Mouse (Mus musculus) heart, adult 10 weeks (tissue): Measurements from ENCODE around the gene 5430427O19Rik. TPM values are rescaled to one million over a fixed set of nuclear protein-coding genes. Genes with fewer than 3 reads are reported as not detected.

Experiments used
- polyA plus RNA-seq: library from polyadenylated mRNA; stranded (reverse); fragments of 350-450 nt; fragmentation: Illumina TruSeq; extraction: RNeasy Lipid Tissue Mini Kit (QIAGEN cat#74804); gene quantifications from one replicate; pipeline ENCODE4 v1.2.3, GENCODE M21; 2014; ENCODE audit warnings: low read depth, low replicate concordance

The 5430427O19Rik gene
- polyA plus RNA-seq: 0.16 TPM

DNA sequence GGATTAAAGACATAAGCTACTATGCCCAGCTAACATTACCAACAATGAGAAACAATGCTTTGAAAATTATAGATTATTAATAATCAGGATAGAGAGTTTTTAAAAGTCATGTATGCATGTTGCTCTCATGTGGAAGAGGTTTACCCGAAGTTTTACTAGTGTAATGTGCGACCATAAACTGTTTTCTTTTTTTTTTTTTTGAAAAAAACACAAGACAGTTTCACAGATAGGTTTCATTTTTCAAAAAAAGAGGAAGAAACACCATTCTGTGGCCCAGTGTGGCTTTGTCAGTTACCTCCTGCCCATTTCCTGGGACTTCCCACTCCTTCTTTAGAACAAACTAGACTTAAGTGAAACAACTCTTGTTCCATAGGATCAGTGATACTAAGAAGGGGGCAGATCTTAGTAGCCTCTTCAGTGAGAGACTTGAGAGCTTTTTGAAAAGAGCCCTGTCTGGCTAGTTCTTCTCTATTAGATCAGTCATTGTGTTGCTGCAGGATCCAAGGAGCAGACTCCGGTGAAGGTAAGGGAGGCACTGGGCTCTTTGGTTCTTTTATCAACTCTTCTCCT is at the start of gene 5430427O19Rik:
Gene 5430427O19Rik, plus strand, starts transcription at position 441 of the 570 bp plus-strand sequence.

Other genes starting within 250 kb of the 5430427O19Rik start
- 24.9 TPM for gene Gk, start 93.5 kb upstream of the 5430427O19Rik start, polyA plus RNA-seq
- gene Samt3, start 173.8 kb downstream of the 5430427O19Rik start, polyA plus RNA-seq: not detected